Mouse (Mus musculus): ENCODE data around the gene Strn. TPM values are rescaled to one million over a fixed set of nuclear protein-coding genes. Genes with fewer than 3 reads are reported as not detected.

Gene Strn
- 21.3 and 50.8 TPM in 2 replicates for total RNA-seq (2017)

DNA sequence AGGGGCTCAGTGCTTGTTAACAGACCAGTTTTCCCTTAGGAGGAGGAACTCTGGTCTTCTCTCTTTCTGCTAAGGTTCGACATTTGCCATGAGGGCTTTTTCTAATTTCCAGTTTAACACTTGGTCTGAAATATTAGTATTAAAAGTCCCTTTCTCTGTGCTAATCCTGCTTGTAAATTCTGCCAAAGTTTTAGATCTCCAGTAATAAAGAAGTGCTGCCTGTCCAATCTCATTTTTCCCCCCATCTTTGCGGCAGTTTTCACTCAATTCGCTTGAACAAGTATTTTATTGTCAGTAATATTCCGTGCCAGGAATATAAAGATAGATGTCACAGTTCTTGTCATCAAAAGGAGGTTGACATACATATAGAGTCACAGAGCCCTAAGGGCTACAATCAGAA, at the start of gene Strn:
Gene Strn, minus strand, starts transcription at position 101 of the 400 bp plus-strand sequence.
- ATAC-seq (replicated peaks; ENCODE audit: low read depth, poor library complexity, severe bottlenecking): no peak

DNA sequence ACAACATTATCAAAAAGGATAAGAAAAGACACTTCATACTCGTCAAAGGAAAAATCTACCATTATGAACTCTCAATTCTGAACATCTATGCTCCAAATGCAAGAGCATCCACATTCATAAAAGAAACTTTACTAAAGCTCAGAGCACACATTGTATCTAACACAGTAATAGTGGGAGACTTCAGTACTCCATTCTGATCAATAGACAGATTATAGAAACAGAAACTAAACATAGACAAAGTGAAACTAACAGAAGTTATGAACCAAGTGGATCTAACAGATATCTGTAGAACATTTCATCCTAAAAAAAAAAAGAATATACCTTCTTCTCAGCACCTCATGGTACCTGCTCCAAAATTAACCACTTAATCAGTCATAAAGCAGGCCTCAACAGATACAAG, 41.8 kb upstream of the Strn start:
- ATAC-seq (replicated peaks; ENCODE audit: low read depth, poor library complexity, severe bottlenecking): no peak

DNA sequence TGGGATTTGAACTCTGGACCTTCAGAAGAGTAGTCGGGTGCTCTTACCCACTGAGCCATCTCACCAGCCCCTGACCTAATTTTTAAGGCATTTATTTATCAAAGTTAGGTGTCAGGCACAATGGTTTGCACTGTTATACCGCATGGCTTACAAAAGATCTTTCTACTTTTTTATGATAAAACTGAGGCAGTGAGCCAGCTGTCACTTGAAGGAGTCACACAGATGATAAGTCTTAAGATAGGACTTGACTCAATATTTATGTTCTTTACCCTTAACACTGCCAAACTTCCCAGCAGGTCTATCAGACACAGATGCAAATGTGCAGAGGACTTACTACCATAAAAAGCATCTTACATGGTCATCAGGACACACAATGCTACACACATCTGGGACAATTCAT, 35.3 kb upstream of the Strn start:
- ATAC-seq (replicated peaks; ENCODE audit: low read depth, poor library complexity, severe bottlenecking): no peak

DNA sequence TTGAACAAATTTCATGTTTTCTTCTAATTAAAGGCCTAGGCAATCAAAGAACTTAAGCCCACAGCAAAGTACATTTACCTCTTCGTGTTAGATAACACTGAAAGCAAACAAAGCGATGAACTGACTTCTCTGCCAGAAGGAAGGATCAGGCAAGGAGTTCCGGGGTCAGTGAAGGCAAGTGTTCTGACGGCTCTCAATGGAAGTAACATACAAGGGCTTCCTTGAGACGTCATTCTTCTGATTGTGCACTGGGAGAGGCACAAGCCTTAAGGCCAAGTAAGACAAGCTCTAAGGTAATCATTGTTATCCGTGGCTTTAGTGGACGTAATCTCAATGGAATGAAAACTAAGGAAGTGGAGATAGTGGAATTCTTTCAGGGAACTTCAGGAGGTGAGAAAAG, 33.9 kb upstream of the Strn start:
- ATAC-seq (replicated peaks; ENCODE audit: low read depth, poor library complexity, severe bottlenecking): no peak

DNA sequence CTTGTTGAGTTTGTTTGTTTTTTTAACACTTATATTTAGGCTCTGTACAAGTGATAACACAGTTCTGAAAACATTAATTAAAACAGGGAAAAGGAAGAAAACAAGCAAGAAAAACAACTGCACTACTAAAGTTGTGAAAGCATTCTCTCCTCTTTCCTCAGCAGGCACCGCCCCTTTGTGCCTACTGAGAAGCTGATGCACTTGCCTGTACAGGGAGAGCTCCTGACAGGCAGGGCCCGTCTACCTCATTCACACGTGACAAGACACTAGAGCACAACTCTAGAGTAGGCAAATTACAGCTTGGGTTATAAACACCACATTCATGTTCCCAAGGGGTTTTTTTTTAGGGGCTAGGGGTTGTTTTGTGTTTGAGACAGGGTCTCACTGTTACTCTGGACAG, 32.3 kb upstream of the Strn start:
- ATAC-seq (replicated peaks; ENCODE audit: low read depth, poor library complexity, severe bottlenecking): no peak

DNA sequence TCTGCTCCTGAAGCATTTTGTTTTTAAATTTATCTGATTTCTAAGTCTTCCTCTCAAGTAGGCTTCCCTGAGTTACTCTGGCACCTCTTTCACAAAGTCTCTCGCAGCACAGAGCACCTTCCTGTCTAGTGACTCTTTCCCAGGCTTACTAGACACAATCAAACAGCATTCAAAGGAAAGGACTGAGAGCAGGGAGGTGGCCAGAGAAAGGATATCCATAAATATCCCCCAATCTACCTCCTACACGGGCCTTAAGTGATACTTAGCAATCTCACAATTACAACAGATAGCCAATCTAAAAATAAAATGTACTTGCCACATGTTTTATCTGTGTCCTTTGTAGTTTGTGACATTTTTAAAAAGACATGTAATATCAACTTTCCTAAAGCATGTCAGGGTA, 31.9 kb upstream of the Strn start:
- no peak for ATAC-seq (replicated peaks; ENCODE audit: low read depth, poor library complexity, severe bottlenecking)

DNA sequence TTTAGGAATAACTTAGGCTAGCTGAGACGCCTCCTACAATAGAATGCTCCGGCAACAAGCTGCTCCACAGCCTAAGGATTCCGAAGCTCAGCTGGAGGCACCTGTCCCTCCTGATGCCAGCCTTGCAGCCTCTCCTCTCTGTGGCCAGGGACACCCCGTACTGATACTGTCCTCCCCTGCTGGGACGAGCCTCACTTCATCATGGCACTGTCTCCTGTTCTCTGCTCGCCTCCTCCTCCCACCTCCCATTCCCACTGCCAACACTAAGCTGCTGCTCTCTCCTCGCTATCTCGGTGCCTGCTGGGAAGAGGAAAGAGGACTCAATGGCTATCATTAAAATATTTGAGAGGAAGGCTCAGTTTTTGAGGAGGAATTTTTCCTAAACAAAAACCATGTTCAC, 30.6 kb upstream of the Strn start:
- ATAC-seq (replicated peaks; ENCODE audit: low read depth, poor library complexity, severe bottlenecking): no peak

DNA sequence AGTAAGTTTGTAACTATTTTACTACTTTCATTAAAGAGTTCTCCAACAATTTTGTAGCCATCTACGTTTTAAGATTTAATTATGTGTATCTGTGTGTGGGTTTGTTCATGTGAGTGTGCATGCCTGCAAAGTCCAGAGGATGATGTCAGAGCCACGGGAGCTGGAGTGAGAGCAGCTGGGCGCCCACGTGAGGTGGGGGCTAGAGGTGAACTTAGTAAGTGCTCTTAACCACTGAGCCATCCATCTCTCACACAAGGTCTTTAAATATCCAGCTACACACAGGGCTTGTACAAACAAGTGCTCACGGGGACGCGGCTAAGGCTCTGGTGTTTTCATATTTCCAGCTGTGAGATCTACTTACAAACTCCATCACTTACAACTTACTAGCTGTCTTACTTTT, 29.1 kb upstream of the Strn start:
- ATAC-seq (replicated peaks; ENCODE audit: low read depth, poor library complexity, severe bottlenecking): no peak

DNA sequence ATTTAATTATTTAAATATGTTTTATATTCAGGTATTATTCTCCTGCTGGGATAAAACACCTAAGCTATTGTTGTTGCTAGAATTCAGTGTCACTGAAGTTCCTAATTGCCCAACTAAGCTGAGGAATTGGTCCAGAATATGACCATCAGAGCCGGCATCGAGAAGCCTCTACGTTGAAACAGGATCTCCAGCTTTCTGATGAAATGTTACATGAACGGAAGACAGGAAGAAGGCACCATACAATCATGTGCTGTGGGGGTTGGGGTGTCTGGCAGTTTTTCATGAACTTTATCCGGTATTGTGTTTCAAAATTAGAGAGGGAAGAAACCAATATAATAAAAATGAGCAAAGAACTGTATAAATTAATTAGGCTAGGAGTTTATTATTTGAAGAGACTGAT, 26.3 kb upstream of the Strn start:
- ATAC-seq (replicated peaks; ENCODE audit: low read depth, poor library complexity, severe bottlenecking): no peak

DNA sequence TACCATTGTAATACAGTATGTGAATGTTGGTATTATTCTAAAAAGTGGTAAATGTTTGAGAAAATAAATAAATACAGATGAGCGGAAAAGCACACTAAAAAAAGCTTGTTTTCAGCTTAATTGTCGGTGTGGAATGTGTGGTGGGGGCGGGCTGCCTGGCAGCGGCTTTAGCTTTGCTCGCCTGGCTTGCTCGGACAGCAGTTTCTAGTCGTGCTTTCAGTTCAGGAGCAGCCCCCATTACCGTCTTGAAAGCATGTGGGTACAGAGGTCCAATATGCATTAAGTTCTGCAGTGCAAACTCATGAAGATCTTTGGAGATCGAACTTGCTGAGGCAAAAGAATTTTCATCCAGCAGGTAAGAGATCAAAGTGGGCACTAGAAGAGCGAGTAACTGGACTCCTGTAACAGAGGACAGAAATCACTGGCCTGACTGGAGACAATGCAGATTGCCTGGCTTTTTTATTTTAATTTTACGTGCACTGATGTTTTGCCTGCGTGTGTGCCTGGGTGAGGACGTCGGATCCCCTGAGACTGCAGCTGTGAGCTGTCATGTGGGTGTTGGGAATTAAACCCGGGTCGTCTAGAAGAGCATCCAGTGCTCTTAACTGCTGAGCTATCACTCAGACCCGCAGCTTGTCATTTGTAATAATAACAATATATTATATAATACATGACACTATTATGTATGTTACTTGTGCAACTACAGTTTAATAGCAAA, 16.1 kb upstream of the Strn start:
- ATAC-seq (replicated peaks; ENCODE audit: low read depth, poor library complexity, severe bottlenecking): no peak

DNA sequence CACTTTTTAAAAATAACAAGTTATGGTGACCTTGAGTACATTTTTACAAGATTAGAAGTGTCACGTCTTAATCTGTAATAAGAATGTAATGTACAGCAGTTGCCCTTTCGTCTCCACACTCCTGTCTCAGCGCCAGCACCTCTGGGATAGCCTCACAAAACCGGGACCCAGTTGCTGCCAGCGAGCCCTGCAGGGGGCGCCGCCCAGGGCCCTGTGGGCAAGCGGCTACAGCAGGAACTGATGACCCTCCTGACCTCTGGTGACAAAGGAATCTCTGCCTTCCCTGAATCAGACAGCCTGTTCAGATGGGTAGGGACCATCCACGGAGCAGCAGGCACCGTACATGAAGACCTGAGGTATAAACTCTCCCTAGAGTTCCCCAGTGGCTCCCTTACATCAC, 15.1 kb upstream of the Strn start:
- ATAC-seq (replicated peaks; ENCODE audit: low read depth, poor library complexity, severe bottlenecking): no peak

DNA sequence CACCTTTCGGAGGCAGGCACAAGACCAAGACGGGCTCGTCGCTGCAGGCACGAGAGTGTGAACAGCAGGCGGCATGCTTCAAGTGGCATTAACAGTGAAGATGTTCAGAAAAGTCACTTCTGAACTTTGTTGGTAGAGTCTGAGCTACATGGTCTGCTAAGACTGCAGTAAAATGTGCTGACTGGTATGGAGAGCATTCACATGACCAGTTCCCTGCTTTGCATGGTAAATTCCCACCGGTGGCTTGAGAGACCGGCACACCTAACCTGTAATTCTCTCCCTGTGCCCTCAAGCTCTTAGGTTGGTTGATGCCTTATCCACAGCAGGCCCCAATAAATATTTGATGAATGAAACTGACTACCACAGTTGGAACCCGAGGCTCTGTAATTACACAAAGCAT, 11.4 kb upstream of the Strn start:
- ATAC-seq (replicated peaks; ENCODE audit: low read depth, poor library complexity, severe bottlenecking): no peak

DNA sequence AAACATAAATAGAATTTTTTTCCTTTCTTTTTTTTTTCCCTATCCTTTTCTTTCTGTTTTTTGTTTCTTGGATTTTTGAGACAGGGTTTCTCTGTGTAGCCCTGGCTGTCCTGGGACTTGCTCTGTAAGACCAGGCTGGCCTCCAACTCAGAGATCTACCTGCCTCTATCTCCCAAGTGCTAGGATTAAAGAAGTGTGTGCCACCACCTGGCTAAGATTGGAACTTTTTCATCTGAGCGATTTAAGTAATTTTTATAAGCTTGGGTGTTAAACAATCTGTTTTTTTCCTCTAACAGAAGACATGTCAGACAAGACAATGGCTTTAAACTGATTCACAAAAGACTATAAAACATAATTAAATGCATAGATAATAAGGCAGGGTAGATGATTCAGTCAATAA, 1.4 kb upstream of the Strn start:
- no peak for ATAC-seq (replicated peaks; ENCODE audit: low read depth, poor library complexity, severe bottlenecking)

DNA sequence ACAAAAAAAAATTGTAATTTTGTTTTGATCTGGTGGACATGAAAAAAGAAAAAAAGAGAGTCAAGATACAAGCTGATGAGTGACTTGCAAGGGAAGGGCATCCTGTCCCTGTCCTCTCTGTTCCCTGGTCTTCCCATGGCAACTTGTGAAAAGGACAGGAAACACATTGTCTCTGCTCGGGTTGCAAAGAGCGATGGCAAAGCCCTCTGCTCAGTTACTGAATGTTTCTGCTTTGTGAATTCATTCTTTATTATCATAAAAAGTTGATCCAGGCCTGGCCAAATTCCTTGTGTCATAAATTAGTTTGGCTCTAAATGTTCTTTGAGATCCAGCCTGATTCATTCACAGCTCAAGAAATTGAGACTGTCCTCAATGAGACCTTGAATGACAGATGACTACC, 775 bp upstream of the Strn start:
- no peak for ATAC-seq (replicated peaks; ENCODE audit: low read depth, poor library complexity, severe bottlenecking)

DNA sequence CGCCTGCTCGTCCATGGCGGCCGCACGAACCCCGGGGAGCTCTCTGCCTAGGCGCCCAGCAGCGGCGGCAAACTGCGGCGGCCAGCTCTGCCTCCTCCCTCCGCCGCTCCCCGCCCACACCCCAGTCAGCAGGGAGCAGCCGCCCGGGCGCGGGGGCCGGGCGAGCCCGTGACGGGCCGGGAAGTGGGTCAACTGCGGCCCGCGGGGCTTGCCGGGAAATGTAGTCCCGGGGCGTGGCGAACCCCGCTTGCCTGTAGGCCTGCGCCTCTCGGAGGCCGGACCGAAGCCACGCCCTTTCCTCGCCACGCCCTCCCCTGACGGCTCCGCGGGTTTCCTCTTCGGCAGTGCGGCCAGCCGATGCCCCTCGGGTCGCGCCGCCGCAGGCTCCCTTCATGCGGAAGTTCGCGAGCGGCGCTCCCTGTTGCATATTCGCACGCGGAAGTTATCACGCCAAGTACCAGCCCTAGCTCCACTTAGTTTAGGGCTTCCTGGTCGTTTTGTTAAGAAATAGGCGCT, 465 bp downstream of the Strn start:
- ATAC-seq (replicated peaks; ENCODE audit: low read depth, poor library complexity, severe bottlenecking): peak; percentile 93

DNA sequence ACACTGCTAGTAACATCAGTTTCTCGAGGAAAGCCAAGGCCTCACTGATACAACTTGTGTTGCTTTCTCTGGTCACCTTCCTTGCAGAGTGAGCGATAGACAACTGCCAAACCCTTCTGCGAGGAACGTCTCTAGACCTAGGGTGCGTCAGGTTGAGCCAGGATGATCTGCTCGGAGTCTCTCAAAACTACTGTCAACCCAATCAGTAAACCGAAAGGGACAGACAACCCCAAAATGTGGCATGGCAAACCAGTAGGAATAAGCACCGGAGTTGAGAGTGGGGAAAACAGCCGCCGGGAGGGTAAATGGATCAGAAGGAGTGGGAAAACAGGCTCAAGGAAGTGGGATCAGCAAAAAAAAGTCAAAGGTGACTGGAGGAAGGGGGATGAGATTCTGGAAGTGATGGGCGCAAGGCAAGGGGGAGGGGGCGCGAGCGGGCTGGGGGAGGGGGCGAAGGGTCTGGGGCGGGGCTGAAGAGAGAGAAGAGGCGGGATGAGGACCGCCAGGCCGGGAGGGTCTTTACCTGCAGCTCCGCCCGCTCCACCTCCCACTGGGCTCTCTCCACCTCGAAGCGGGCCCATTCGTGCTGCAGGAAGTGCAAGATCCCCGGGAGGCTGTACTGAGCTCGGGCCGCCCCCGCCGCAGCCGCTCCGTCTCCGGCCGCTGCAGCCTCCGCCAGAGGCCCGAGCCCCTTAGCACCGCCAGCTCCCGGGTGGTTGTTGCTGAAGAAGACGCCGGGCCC, 1.1 kb downstream of the Strn start:
- peak; percentile 13 for ATAC-seq (replicated peaks; ENCODE audit: low read depth, poor library complexity, severe bottlenecking)

DNA sequence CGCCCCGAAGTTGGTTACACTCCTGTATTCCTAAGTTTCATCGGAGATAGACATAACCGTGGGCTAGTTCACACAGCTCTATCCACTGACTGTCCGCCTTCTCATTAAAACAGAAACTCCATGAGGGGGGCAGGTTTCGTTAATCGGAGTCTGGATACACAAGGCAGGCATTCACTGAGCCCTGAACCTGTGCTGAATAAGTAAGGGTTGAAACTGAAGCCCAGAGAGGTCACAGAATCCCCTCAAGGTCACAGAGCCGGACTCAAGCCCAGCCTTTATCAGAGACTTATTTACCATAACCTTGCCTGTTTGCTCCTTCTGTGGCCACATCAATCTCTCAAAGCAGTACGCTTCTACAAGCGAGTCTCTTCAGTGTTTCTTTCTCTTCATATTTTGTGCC, 2.2 kb downstream of the Strn start:
- no peak for ATAC-seq (replicated peaks; ENCODE audit: low read depth, poor library complexity, severe bottlenecking)

DNA sequence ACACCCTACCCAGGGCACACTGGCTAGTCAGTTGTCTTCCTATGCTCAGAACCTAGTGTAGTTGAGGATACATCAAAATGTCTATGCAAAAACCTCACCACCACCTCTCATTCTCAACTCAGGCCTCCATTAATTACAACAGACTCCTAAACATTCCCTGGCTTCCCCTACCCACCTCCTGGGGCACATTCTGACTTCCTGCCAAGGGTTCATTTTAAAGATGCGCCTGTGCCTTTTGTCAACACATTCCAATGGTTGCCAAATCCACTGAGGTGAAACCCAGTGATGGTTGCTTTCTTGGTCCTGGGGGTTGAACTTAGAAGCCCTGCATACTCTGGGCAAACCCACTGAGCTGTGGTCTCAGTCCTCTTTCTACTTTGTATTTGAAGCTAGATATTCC, 4.9 kb downstream of the Strn start:
- ATAC-seq (replicated peaks; ENCODE audit: low read depth, poor library complexity, severe bottlenecking): no peak

DNA sequence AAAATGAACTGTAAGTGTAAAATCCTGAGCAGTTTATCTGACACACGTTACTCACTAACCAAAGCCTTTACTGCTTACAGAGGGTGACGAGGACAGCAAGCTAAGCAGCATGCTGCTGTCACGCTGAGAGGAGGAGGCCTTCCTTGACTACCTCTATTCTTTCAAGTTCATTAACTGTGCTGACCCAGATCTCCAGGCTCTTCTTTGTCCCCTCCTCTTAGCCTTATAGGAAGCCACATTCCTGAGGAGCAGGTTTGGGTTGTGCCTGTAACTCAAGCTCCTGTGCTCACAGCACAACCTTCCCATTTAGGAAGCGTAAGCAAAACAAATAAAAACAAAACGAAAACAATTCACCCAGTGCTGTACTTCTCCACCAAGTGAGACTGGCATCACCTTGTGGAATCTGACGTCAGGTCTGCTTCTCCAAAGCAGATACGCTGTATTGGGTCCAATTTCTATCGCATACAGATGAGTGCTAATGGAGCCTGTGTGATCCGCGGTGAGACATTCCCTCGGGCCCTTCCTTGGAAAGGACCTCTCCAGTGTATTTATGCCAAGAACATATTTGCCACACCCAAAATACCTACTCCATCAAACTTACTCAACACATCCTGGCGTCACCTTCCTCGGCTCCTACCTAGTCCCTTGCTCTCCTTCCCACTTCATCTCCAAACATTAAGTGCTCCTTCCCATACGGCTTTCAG, 10.1 kb downstream of the Strn start:
- no peak for ATAC-seq (replicated peaks; ENCODE audit: low read depth, poor library complexity, severe bottlenecking)

DNA sequence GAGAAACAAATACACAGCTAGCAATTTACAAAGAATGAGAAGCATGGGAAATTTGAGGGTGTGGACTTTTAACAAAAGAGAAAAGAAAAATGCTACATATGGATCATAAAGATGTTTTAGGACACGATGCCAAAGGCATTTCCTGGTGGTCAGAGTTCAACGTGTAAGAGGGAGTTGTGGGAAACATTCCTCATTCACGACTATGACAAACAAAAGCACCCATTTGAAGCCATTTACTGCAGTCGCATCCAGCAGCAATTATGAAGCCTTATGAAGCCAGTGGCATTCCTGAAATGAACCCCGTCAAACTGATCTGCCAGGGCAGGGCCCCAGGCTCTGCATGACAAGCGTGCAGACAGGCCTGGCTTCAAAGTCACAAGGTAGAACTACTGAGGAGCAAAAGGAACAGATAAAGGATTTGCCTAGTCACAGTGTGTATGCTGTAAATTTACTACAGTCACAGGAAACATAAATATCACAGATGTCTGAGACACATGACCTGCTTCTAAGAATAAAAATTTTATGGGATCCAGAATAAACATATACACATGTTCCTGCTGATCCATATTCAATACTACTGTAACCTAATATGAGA, 12.4 kb downstream of the Strn start:
- ATAC-seq (replicated peaks; ENCODE audit: low read depth, poor library complexity, severe bottlenecking): peak; percentile 93

DNA sequence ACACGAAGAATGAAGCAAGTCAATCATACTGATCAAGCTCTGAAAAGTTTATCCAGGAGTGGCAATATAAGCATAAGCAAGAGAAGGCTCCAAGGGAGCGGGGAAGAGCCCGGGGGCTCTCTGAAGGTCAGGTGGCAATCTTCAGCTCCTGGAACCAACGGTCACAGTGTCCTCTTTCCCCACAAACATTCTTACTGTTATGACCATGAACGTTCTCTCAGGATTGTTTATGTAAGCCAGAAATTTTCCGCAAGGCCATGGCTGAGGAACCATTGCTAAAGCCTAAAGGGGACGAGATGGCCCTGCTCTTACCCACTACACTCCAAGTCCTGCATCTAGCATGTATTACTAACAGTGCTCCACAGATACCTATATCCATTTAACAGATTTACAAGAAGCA, 15.3 kb downstream of the Strn start:
- no peak for ATAC-seq (replicated peaks; ENCODE audit: low read depth, poor library complexity, severe bottlenecking)
